Mouse (Mus musculus) granulocyte monocyte progenitor cell, adult 5-6 weeks (primary cell): ENCODE data around the gene Il34. TPM values are rescaled to one million over a fixed set of nuclear protein-coding genes. Genes with fewer than 3 reads are reported as not detected.

Source experiments
- ATAC-seq: replicated peaks from 2 replicates; pipeline ENCODE4 v1.8.0; 2016; ENCODE audit warnings: mild to moderate bottlenecking, moderate TSS enrichment, inconsistent platforms; ENCODE audit not compliant: poor library complexity, severe bottlenecking
- total RNA-seq, 2 experiments: library from RNA; stranded (forward) in 1 of 2; stranded (reverse) in 1 of 2; fragments of 200-712, 200-1000 nt in 1 of 2; fragments of >200 nt in 1 of 2; fragmentation: Nextera tagmentation in 1 of 2; gene quantifications; 2 replicates each; pipeline ENCODE4 v1.2.3; 2014 to 2017

The Il34 gene
- total RNA-seq, 2 experiments from 2014 or later: not detected

- ATAC-seq: no peak
Measured at GRCm38 (mm10) chr8:110811793-110812192, 6.1 kb upstream of the Il34 start.

GRCm38 (mm10) chr8:110811116-110811515, 5.4 kb upstream of the Il34 start:
- no peak for ATAC-seq

- ATAC-seq: no peak
Measured at GRCm38 (mm10) chr8:110810481-110811065, 4.8 kb upstream of the Il34 start.

GRCm38 (mm10) chr8:110809831-110810230, 4.1 kb upstream of the Il34 start:
- no peak for ATAC-seq

GRCm38 (mm10) chr8:110808495-110809472, 3.1 kb upstream of the Il34 start:
- ATAC-seq: no peak

DNA sequence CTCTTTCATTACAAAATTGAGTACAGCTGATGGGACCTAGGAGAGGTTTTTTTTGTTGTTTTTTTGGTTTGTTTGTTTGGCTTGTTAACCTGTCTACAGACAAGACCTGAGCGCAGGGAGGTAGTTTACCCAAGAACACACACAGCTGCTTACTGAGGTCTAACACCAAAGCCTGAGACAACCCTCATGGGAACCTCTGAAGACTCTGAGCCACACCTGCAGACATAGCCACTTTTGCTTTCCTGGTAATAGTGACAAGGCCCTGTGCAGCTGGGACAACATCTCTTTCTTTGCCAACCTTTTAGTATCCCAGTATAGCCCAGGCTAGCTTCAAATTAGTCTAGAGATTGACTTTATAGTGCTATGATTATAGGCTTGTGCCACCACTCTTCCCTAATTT, 422 bp upstream of the Il34 start:
- no peak for ATAC-seq

DNA sequence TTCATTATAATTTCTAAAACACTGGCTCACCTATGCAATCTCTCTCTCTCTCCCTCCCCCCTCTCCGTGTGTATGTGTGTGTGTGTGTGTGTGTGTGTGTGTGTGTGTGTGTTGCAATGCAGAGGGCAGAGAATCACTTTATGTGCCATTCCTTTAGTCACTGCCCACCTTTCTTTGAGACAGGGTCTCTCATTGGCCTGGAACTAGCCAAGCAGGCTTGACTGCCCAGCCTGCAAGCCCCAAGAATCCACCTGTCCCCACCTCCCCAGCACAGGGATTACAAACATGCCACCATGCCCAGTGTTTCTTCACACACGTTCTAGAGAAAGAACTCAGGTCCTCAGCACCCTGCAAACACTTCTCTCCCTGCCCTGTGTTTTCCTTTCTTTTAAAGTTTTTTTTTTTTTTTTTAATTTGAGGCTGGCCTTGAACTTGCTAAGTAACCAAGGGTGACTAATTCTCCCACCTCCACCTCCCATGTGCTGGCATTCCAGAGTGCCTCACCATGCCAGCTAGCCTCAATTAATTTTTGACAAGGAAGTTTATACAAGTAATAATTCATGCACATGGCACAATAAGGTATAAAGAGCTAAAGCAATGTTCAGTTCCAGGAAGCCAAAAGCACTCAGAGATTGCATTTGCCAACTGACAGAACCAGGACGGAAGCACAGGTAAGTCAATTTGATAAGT, 754 bp downstream of the Il34 start:
- ATAC-seq: no peak

DNA sequence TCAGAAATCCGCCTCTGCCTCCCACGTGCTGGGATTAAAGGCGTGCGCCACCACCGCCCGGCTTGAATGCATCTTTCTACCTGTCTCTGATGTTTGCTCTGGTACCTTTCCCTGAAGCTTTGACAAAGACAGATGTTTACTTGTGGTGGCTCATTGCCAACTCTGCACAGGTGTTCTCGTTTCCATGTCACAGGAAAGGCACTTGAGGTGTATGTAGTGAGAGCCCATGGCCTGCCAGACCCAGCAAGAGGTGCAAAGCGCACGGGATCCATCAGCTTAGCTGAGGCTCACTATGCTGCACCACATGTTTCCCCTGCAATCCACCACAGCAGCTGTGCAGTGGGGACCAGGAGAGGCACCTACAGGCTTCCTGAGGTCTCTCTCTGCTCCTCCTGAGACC, 1.9 kb downstream of the Il34 start:
- no peak for ATAC-seq

DNA sequence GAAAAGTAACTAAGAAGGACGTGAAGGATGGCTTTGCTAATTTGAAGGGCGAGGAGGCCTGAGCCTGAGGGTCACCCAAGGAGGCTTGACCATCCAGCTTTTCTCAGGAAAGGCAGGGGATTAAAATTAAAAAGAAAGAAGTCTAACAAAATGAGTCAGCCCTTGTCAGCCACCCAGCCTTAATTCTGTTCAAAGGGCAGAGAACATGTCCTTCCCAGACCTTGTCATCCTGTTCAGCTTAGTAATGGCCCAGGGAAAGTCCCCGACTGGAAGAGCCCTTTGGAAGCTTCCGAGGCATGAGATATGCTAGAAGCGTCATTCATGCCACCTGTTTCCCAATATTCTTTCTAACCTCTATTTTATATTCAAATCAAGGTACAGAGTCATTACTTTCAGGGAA, 2.7 kb downstream of the Il34 start:
- no peak for ATAC-seq

- ATAC-seq: peak; percentile 88
Measured at GRCm38 (mm10) chr8:110797086-110797485, 8.6 kb downstream of the Il34 start.

DNA sequence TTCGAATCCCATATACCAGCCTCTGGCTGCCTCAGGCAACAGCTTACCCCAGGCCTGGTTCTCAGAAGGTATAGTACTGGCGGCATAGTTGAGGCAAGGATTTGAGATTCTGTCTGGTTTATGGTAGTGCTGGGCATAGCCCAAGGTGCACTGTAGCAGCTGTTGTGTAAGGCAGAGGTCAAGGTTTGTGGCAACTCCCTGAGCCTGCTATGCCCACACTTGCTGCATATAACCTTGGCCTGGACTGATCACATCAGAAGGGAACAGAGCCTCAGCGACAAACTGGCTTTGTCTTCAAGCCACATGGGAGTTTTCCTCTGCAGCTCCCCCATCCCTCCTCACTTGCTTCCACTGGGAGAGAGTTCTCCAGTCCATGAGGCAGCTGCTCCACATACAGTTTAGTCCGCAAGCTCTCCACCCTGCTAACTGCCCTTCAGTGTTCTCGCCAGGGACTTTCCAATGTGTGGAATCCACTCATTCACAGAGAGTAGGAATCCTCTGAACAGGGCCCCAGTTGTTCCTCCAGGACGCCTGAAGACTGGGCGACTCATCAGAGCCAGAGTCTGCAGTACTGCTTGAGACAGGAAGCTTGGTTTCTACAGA, 11.3 kb downstream of the Il34 start:
- ATAC-seq: no peak

- no peak for ATAC-seq
Measured at GRCm38 (mm10) chr8:110793936-110794335, 11.8 kb downstream of the Il34 start.

GRCm38 (mm10) chr8:110793511-110793910, 12.2 kb downstream of the Il34 start:
- ATAC-seq: no peak

GRCm38 (mm10) chr8:110792574-110793200, 13.0 kb downstream of the Il34 start:
- ATAC-seq: no peak

DNA sequence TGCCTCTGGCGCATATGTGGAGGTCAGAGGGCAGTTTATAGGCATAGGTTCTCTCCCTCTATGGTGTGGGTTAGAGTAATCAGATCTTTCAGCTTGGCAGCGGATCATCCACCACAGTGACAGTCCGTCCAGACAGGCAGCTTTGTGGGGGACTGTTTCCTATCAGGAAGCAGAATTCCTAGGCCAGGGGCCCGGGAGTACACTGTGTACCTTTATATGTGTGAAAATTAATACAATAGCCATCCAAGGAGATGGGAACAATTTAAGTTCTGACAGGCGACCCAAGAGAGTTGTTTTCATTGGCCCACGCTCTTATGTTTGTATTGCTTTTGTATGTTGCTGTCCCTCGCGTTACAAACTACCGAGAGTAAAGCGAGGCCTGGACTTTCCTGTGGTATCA, 14.6 kb downstream of the Il34 start:
- no peak for ATAC-seq

DNA sequence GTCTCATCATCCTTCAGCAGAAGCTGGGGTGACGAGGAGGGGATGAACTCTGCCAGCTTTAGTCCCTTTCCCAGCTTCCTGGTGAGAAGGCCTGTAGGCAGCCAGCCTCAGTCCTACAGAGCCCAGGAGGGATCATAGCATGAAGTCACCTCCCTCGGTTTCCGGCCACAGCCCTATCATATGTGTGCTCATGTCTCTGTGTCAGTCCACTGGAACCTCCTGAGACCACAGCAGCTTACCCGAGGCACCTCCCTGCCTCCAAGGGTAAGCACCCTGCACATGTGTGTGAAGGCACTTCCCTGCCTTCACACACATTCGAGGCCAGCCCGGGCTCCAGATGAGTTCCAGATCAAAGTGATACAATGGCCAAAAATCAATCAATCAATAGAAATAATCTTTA, 15.5 kb downstream of the Il34 start:
- ATAC-seq: no peak

- ATAC-seq: no peak
Measured at GRCm38 (mm10) chr8:110789571-110789970, 16.2 kb downstream of the Il34 start.

GRCm38 (mm10) chr8:110788981-110789380, 16.7 kb downstream of the Il34 start:
- ATAC-seq: no peak

GRCm38 (mm10) chr8:110787411-110787954, 18.2 kb downstream of the Il34 start:
- ATAC-seq: no peak

DNA sequence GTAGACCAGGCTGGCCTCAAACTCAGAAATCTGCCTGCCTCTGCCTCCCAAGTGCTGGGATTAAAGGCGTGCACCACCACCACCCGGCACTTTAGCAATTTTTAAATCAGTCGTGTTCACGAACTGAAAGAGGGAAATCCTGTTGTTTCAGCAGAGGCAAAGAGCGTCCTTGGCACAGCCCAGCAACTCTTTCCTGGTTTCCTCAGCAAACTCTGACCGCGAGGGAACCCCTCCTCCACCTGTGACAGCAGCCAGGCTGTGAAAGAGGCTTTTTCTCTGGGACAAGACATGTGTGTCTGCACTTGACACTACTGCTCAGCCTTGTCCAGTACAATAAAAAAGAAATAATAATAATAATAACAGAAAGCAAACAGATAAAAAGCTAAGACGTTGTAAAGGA, 18.8 kb downstream of the Il34 start:
- no peak for ATAC-seq
